Mouse (Mus musculus) urinary bladder, postnatal 25 days (tissue): Measurements from ENCODE around the gene Gfpt1.
A peak's percentile ranks its signal among the peaks of the same experiment; 100 is the strongest.
"Not testable (repeated sequence)": the region's sequence is repeated elsewhere in the genome, so short reads cannot be mapped to it uniquely, and the experiment has no call there.

Experiments used
- DNase-seq: peaks from one replicate; pipeline ENCODE4 v3.0.0; 2022; ENCODE audit warnings: low spot score

The Gfpt1 gene

DNA sequence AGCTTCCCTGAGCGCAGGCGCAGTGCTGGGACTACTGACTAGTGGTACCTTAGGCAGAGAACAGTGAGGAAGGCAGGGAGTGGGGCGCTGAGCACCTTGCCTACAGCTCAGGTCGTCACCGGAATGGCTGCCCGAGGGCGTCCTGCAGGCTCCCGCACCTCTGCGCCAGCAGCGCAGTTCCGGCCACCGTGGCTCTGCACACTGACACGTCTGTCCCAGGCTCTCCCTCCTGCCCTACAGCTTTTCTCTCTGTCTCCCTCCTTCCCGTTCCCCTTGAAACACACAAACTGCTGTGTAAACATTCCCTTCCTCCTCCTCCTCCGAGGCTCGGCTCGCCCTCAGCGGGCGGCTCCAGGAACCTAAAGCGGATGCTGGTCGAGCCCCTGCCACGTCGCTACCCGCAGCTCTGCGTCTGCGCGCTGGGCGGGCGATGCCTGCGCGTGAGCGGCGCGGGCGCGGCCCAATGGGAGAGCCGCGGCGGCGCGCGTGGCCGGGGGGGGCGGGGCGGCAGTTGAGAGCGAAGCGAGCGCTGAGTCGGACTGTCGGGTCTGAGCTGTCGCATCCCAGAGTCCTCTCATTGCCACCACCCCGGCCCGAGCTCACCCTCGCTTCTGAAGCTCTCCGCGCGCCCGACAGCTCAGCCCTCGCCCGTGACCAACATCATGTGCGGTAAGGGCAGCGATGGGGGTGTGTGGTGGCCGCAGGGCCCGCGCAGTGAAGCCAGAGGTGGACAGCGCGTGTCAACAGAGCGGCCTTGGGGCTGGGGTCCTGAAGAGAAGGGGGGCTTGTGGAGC is at the start of gene Gfpt1:
Gene Gfpt1 (plus strand): TSS at position 510 of the 794 bp plus-strand sequence.
- DNase-seq, result peak; percentile 96

DNA sequence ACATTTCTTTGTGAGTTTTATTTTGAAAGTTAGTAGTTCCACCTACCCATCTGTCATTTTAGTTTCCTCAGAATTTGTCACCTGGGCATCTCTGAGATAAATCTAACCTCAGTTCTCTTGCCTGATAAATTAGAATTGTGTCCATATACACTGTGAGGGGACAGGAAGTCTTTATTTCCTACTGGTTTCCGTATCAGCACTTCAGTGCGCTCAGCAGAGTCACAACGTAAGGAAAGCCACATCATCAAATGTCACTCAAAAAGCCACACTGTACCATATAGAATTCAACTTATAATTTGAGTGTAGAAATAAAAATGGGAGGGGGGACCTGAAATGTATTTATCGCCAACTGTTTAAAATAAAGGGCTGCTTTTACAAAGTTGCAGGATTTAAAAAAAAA is 48.4 kb upstream of the Gfpt1 start:
- DNase-seq, result no peak

DNA sequence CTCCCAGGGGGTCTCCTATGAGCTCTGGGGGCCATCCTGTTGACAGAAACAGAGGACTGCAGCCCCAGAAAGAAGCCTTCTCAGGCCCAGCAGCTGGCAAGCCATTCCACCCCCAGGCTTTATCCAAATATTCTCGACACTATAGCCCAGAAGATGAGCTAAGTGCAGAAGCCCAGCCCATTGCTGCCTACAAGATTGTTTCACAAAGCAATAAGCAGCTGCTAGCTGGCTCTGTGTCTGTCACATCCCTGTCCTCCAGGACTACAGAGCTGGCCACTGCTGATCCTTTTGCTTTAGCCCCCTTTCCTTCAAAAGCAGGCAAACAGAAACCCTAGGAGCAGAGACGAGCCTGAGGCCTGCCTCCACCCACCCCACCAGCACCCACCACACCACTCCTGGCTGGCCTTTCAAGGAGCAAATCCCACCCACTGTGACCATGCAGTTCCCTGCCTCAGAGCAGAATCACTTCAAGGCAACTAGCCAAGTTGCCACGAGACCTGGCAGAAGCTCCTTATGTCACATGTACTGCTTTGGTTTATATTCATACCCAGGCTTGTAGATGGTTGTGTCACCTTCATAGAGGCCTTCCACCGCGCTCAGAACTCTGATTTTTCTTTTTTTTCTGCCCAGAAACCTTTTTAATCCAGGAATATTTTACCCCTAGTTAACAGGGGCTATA is 45.9 kb upstream of the Gfpt1 start:
- DNase-seq, result no peak

DNA sequence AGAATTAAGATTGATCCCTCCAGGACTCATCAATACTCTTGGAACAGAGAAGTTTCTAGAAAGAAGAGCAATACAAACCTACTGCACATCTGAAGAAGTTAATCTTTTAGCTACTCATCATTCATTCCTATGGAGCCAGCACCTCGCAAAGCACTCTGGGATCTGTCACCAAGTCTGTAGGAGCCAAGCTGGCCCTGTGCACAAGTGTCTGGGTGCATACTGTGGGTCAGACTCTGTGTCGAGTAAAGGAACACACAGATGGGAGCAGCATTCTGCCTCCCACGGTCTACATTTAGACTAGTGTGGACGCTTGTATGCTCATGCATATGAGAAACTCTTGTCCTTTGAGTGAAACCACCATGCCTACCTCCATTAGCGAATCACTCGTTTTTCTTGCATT is 45.3 kb upstream of the Gfpt1 start:
- DNase-seq, result no peak

DNA sequence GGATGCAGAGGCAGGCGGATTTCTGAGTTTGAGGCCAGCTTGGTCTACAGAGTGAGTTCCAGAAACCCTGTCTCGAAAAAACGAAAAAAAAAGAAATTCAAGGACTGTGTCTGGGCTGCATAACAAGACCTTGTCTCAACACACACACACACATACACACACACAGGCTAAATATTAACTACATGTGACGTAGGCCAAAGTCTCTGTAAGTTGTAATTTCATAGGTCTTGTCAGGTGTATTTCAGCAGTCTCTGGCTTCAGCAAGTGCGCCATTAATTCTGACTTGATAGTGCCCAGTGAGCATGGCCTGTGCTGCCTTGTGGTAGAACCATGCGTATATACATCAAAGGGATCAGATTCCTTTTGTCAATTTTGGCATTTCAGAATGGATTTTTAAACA is 40.7 kb upstream of the Gfpt1 start:
- DNase-seq, result no peak

DNA sequence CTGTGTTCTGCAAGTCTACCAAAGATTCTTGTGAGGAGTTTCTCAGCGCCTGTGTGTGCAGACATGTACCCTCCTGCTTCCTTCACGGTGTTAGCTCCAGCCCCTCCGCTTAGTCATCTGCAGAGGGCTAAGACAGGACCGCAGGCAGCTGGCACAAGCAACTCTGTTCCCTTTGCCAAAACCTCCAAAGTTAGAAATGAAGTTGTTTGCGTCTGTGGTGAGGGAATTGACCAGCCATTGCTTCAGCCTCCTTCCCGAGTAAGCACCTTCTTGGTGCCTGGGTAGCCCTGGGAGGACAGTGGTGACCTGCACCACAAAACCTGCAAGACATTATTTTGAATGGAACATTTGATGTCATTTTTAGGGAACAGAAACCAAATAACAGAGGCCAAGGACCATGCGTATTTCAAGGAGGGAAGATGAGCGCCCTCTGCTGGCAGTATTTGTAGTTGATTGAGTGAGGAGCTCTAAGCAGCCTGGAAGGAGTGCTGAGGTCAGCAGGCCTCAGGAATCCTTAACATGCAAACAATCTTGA is 40.1 kb upstream of the Gfpt1 start:
- peak; percentile 79 for DNase-seq

DNA sequence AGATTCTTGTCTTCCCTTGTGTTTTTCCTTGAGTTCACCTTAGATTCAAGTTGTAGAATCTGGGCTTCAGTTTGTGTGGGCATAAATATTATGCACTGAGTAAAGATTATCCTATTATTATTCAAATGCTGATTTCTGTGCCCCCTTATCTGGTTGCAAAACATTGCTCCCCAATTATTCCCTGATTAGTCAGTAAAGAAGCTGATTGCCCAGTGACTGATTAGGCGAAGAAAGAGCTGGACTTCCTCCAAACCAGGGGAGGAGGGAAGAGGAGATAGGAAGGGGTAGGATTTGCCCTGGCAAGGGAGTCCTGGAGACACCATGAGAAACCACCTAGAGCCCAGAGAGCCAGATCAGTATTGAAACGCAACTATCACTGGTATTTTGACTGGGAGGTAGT is 38.5 kb upstream of the Gfpt1 start:
- no peak for DNase-seq

DNA sequence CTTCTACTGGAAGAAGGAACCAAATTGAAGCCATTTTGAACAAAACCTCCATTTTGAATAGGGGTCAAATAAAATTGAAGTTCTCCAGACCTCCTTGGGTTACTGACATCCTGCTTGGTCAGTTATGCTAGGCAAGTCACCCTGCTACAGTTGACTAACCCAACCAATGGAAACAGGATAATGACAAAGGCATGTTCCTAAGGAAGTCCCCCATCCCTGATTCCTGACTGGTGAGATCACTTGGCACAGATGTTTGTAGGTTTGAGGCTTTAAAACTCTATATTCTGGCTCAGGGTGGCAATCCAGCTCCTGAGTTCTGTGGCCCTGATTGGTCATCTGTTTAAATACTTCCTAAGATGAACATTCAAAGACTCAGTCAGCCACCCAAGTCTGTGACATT is 37.1 kb upstream of the Gfpt1 start:
- no peak for DNase-seq

DNA sequence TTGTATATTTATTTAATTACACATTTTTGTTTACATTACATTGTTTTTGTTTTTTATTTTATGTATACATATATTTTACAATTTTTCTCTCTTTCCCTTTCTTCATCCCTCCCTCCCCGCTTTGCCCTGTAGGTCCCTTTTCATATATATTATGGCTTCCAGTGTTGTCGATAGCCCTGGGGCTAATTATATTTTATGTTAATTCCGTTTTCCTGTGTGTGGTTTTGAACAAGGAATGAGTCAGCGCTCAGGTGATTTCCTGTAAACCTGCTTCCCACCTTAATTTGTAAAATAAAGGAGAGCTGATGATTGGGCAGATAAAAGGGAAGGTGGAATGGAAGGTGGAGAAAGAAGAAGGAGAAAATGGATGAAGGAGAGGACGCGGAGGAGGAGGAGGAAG is 33.8 kb upstream of the Gfpt1 start, which contains the start of gene Nfu1:
Gene Nfu1 (plus strand): TSS at position 350 of the 400 bp plus-strand sequence.
- no peak for DNase-seq

DNA sequence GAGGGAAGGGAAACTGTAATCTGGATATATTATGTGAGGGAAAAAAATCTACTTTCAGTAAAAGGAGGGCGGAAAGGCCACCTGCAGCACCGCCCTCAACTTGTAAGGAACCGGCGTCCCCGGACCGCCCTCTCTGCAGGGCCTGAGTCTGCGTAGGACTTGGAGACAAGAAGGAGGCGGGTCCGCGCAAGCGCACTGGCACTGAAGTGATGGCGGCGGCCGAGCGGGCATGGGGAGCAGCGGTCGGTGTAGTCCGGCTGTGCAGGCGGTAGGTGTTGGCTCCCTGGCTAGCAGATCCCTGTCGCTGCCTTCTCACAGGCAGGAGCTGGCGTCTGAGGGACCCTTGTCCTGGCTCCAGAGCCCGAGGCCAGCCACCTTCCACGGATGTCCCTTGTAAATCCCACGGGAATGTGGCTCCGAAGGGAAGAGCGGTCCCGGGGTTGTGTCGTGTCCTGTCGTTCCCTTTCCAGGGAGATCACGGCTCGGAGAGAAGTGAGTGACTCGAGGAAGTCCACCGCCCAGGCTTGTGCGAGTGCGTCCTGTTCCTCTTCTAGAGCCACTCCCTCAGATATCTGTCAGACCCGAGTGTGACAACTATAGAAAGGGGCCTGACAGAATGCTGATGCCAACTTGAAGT is 32.8 kb upstream of the Gfpt1 start:
- peak; percentile 96 for DNase-seq

DNA sequence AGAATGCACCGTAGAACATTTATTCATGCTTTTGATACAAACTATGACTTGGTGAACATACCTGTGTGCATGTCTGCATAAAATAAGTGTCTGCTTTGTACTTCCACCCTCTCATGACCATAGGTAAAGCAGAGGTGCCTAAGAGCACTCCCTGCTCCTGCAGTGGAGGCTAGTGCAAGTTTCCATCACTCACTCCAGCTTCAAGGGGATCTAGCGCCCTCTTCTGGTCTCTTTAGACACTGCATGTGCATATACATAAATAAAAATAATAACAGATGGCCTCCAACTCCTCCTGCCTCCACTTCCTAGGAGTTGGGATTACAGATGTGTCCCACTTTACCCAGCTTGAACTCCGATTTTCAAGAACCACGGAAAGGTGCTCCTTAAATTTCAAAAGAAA is 25.7 kb upstream of the Gfpt1 start:
- no peak for DNase-seq

DNA sequence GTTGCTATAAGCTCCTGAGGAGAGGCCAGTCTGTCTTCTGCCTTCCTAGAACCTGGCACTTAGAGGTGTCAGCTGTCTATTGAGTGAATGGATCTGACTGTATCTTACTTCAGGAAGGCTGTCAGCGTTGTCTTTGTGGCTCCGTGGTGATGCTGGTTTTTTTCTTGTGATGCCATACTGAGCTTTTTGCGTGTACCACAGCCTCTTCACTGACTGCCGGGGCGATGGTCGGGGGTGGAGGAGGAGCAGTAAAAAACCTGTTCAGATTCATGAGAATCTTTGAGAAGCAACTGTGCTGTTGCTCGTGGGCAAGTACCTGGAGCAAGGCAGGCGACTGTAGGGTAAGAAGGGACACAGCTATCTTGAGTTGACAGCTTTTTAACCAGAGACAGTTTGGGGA is 23.8 kb upstream of the Gfpt1 start:
- no peak for DNase-seq

DNA sequence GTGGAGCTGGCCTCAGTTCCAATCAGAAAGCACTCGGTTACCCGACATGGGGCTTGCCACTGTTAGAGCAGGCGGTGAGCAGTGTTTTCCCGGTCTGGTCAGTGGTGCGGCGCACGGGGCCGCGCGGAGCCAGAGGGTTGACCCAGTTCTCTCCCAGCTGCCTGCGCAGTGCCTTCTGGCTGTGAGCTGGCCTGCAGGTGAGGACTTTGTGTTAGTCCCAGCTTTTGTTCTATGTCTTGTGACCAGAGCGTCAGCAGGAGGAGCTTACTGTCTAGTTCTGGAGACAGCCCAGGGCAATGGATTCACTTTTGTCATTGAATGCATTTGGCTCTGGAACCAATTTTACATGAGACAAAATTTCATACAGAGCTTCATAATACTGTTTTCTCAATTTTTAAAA is 20.9 kb upstream of the Gfpt1 start:
- DNase-seq, result no peak

DNA sequence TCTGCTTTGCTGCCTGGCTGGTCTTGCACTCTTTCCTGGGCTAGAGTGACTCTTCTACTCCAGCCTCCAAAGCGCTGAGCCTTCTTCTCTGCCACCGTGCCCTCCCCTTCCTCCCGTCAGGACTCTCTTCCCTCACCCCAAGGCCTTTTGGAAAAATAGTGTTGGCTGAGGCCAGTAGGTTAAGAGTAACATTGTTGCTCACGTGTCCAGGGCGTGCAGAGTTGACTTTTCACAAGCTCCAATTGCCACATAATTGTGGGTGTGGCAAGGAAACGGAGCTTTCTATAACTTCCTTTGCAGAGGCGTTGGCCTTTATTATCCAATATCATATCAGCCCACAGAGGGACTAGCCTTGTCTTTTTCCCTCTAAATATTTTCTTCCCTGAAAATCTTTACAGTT is 15.7 kb upstream of the Gfpt1 start:
- DNase-seq, result no peak

DNA sequence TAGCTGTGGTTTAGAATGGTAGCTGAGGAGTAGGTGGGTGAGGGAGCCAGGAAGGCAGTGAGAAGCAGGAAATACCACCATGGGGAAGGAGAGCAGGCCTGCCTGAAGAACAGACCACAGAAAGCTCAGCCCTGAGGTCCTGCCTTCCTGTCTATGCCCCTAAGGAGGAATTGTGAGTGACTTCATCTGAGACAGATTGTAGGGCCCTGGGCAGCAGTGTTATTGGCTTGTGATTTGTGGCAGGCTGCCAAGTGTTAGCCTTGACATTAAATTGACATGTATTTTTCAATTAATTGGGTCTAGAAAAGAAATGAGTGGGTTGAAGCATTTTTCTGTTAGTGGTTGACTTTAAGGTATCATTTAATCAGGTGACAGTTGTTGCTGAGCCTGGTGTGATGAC is 13.8 kb upstream of the Gfpt1 start:
- DNase-seq, result no peak

DNA sequence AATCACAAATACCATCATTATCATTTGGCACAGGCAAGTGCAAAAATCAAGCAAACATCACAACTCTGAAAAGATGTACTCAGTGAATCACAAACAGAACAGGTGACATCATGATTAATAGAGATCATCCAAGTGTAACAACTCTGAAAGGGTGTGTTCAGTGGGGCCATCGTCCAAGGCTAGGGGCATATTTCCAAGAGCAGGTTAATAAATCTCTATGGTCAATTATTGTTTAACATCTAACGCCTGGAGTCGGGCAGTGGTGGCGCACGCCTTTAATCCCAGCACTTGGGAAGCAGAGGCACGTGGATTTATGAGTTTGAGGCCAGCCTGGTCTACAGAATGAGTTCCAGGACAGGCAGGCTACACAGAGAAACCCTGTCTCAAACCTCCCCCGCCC is 11.3 kb upstream of the Gfpt1 start:
- not testable (repeated sequence) for DNase-seq

DNA sequence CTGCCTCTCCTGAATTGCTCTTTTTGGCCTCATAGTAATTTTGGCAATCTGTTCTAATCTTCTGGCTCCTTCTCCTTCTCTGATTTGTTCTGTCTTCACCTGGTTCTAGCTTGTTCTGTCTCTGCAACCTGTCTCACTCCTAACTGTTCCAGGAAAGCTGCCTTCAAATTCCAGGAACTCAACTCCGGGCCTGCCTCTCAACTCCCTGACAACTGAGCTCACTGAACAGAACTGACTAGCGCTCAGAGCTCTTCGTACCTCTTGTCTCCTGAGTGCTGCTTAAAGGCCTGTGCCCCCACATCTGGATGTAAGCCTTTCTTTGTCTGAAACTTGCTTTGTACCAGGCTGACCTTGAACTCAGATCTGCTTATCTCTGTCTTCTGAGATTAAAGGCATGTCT is 10.2 kb upstream of the Gfpt1 start:
- DNase-seq, result no peak

DNA sequence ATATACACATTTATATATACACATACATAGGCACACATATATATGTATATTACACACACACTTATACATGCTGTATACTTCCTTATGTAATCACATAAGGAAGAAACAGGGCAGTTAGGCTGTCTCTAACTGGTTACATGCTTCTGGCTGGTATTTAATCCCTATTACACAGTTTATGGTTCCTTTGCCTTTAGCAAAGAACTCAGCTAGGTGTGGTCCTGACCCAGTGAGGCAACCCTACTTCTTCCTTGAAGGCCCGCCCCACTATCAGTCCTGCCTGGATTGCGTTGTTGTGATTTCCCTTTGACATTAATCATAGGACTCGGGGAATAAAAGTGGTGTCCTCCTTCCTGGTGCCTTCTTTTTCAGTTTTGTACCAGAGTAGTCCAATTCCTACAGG is 8.3 kb upstream of the Gfpt1 start:
- DNase-seq, result no peak

DNA sequence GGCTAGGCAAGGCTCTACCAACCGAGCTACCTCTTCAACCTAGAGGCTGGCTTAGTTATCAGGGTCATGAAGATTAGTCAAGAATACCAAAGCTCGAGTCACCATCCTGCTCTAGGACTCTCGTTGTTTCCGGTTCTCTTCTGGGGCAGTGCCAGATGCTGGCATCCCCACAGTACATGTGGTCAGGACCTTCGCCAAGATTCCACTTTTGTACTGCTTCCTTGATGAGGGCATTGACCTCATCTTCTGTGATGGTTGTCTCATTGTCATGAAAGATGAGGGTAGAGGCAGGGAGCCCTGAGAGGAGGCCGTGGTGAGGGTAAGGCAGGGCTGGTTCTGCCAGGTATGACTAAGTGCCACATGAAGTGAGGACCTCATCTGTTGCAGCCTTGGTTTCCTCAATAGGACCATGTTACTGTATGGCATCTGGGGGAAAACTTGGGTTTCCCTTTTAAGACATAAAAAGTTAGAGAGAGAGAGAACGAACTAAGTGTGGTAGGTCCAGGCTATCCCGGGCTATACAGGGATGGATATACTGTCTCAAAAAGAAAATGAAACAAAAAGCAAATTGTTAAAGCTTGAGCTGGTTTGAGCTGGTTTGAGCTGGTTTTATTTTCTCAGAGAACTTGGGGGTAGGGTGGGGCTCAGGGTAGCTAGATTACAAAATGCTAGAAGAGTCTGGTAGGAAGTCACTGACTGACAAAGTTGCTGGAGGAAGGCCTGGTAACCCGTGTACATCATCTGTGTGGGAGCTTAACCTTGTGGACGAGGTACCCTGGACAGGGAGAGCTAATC is 4.6 kb upstream of the Gfpt1 start:
- no peak for DNase-seq

DNA sequence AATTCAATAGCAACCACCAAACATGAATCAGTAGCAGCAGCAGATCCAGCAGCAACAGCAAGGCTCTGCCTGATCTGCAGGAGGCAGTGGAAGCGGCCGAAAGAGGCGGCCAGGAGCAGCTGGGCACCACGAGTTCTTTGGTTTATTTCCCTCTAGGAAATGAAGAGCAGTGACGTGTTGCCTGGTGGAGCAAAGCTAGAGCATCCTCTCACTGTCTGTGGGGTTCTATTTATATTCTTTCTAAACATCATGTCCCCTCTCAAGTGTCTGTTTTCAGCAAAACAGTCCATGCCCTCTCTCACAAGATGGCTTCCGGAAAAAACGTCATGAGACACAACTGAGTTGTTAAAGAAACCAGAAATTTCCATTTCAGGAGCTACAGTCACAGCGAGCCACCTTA is 3.5 kb upstream of the Gfpt1 start:
- DNase-seq, result no peak

DNA sequence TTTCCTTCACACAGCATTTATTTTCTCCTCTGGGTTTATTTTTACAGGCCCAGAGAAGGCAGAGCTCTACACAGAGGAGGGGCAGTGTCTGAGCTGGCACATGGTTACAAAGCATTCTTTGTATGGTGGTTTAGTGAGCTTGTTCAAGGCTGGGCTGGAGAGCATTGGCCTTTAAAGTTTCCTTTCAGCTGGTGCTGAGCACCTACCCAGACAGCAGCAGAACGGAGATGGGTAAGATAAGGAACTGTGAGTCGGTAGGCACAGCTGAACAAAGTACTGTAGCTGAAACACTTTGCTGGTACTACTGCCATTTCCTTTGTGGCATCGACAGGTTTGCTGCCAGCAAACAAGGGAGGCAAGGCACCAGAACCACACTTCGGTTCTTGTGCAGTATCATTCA is 1.7 kb upstream of the Gfpt1 start:
- no peak for DNase-seq

DNA sequence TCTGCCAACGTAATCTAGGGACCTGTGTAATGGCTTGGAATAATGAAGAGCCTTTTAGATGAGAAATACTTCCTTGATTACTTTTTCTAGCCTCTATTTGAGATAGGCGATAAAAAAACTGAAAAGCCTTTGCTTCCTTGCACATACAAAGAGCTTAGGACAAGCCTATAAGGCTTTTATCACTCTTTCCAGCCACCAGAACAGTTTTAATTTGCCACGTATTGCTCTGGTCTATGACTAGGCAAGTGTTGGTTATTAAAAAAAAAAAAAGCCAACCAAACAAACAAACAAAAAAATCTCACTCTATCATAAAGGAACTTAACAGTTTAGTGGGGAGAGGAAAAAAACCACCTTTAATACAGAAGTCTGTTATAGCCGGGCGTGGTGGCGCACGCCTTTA is 1.2 kb upstream of the Gfpt1 start:
- no peak for DNase-seq
